In genomic region chr10:62792177-62793090, GRCm38 (mm10) we compare ENCODE assay signal across 8 mouse cellular contexts. TPM values are rescaled to one million over a fixed set of nuclear protein-coding genes. Genes with fewer than 3 reads are reported as not detected.
DNase-seq lines count a peak whose midpoint lies in the region; ATAC-seq lines count a peak whose summit lies in the region.

TSS of gene Ccar1 (minus strand) at chr10:62792286.

- peak within 1 kb of the TSS; percentile 100 for H3K4me3 ChIP-seq in hindbrain, embryonic 12.5 days

- WGBS in hindbrain, embryonic 12.5 days: 3% methylated on average over 55 of the region's 55 CpGs

- peak within 1 kb of the TSS; percentile 92 for H3K27ac ChIP-seq in hindbrain, embryonic 12.5 days

- no peaks in the 10 kb centered on the region for H3K27me3 ChIP-seq in hindbrain, embryonic 12.5 days

- peak; percentile 100 for DNase-seq in NIH3T3 (ENCODE audit: low read depth)
- DNase-seq in cerebellum, postnatal 10 days: peak; percentile 100
- peak; percentile 96 to 98 for DNase-seq in frontal cortex, postnatal 10 days (ENCODE audit: low spot score in 2 of 2)
- DNase-seq in layer of hippocampus, postnatal 14 days (ENCODE audit: low spot score in 2 of 2): peak; percentile 99
- DNase-seq in lung, postnatal 14 days: peak; percentile 99
- DNase-seq in retina, adult 2 months (ENCODE audit: low read depth, low spot score): peak; percentile 98
- DNase-seq in thymus, postnatal 36 days: peak; percentile 99

- ATAC-seq in hindbrain, embryonic 12.5 days (ENCODE audit: low FRiP score): peak; percentile 98

- peaks cover 20% of the 10 kb centered on the region for H3K4me1 ChIP-seq in hindbrain, embryonic 12.5 days

- H3K9ac ChIP-seq in hindbrain, embryonic 12.5 days: peak within 1 kb of the TSS; percentile 99

- peaks cover 27% of the 10 kb centered on the region for H3K36me3 ChIP-seq in hindbrain, embryonic 12.5 days

- H3K4me2 ChIP-seq in hindbrain, embryonic 12.5 days (replicated peaks): peak within 1 kb of the TSS; percentile 75

- H3K9me3 ChIP-seq in hindbrain, embryonic 12.5 days (replicated peaks): no peaks in the 10 kb centered on the region

RNA-seq across cellular contexts. Expression of gene Ccar1, which starts in this region (rescaled TPM):
- 141 and 147 TPM in 2 replicates for polyA plus RNA-seq in hindbrain, embryonic 12.5 days (2016; fragmentation: Nextera tagmentation; extraction: Ambion mirVana)
- 10 to 100 TPM; 64.6 to 68.3 TPM for total RNA-seq in layer of hippocampus, postnatal 14 days (2021)

Comparison
In these comparisons a context has a peak if more than half of its experiments do, and no peak if none do; other contexts are left out.
1. Peak in every context shown above with its lines: DNase-seq, ATAC-seq, H3K4me3 ChIP-seq and H3K27ac ChIP-seq.